In the genomic region with DNA sequence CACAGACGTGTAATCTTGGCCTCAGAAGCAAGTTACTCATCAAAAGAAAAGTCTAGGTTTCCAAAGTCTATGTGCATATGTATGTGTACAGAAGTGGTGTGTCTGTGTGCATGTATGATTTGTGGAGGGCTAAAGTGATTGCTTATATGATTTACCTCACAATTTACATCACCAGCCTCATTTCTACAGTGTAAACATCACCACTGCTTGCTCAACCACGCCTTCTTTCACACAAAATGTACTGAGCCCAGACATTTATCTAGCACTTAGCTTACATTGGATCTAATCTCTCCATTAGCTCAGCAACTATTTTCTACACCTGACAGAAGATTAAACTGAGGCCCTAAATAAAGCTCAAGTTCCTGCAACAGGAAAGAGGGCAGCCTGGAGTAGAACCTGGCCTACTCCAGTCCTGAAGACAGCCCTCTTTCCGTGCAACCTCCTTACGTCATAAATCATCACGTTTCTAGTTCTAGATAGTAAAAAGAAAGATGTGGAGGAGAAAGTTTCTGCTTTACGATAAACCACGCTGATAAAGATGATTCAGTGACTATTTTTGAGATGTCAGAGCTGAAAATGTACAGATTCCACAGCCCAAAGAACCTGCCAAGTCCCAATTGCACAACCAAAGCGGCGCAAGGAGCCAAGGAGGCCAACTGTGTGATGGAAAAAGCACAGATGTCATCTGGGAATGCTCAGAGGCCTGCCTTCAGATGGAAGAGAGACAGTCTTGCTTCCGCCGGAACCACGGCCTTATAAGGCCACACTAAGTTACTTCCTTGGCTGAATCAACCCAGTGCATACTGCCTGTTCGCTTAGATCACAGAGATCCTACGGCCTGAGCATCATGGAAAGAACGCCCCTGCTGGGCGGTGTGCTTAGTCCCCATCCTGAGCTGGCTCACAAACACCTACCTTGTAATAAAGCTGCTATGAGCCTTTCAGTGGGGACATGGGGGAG, we compare ENCODE assay signal across 8 mouse cellular contexts.
DNase-seq lines count a peak whose midpoint lies in the region; ATAC-seq lines count a peak whose summit lies in the region.

No protein-coding gene starts in this region.

- H3K27me3 ChIP-seq in heart, embryonic 16.5 days (ENCODE audit: control insufficient read depth, insufficient read depth, low read length): no peaks in the 10 kb centered on the region

- no peak overlapping the region for H3K9ac ChIP-seq in heart, embryonic 16.5 days (ENCODE audit: low read length)

- H3K4me2 ChIP-seq in heart, embryonic 16.5 days (ENCODE audit: low read depth, low read length): no peak overlapping the region

- DNase-seq in cerebellum, adult 9-11 months: no peak
- DNase-seq in brain, embryonic 18.5 days (ENCODE audit: low read depth, low spot score): peak; percentile 16
- DNase-seq in layer of hippocampus, adult 9-10 months (ENCODE audit: low spot score): peak; percentile 24
- DNase-seq in right cerebral cortex, postnatal 14 days: peak; percentile 9
- DNase-seq in thymus, postnatal 25 days: no peak

- peak; percentile 31; the same call in 1 of the 2 replicates for ATAC-seq in cerebellum, adult (ENCODE audit: insufficient number of reproducible peaks, low FRiP score, low TSS enrichment)
- ATAC-seq in heart, embryonic 16.5 days (replicated peaks; ENCODE audit: extremely low read depth, insufficient read depth, low FRiP score): peak; percentile 83
- no peak for ATAC-seq in granulocyte monocyte progenitor cell, adult 5-6 weeks (replicated peaks; ENCODE audit: poor library complexity, severe bottlenecking)

- H3K4me1 ChIP-seq in heart, embryonic 16.5 days (ENCODE audit: control insufficient read depth, insufficient read depth, low read length): peaks cover 12% of the 10 kb centered on the region

- H3K36me3 ChIP-seq in heart, embryonic 16.5 days (ENCODE audit: control insufficient read depth, insufficient read depth): no peaks in the 10 kb centered on the region

- no peaks in the 10 kb centered on the region for H3K9me3 ChIP-seq in heart, embryonic 16.5 days (replicated peaks; ENCODE audit: control insufficient read depth, low read length)

- WGBS in heart, embryonic 16.5 days: 60% methylated on average over 16 of the region's 16 CpGs

- H3K4me3 ChIP-seq in heart, embryonic 16.5 days (ENCODE audit: low read length): no peak overlapping the region

- peak overlapping the region; percentile 34 for H3K27ac ChIP-seq in heart, embryonic 16.5 days (ENCODE audit: low read length)

Comparison
In these comparisons a context has a peak if more than half of its experiments do, and no peak if none do; other contexts are left out.
1. DNase-seq: peak in brain, embryonic 18.5 days (single experiment), layer of hippocampus, adult 9-10 months (single experiment) and right cerebral cortex, postnatal 14 days (single experiment); none in cerebellum, adult 9-11 months (single experiment) and thymus, postnatal 25 days (single experiment).